Mouse (Mus musculus): ENCODE results near the gene Pstk. TPM values are rescaled to one million over a fixed set of nuclear protein-coding genes. Genes with fewer than 3 reads are reported as not detected.
"Not testable (repeated sequence)": the region's sequence is repeated elsewhere in the genome, so short reads cannot be mapped to it uniquely, and the experiment has no call there.

The Pstk gene
- polyA plus RNA-seq, 1 experiment, result 36.7 TPM

- no peak for TF ChIP-seq POLR2A (IDR thresholded peaks at IDR 0.05; ENCODE audit: borderline replicate concordance, extremely low read depth, insufficient read depth, insufficient read length, poor library complexity, severe bottlenecking)
- no peak for TF ChIP-seq CTCF (IDR thresholded peaks at IDR 0.05; ENCODE audit: borderline replicate concordance, extremely low read depth, insufficient read depth, insufficient read length)
- DNase-seq (ENCODE audit: low read depth), result no peak
These were observed 6.8 kb upstream of the Pstk start for GRCm38 (mm10) chr7:131364131-131364530.

GRCm38 (mm10) chr7:131371470-131371860 is 524 bp downstream of the Pstk start:
- DNase-seq (ENCODE audit: low read depth), result no peak
- TF ChIP-seq POLR2A (IDR thresholded peaks at IDR 0.05; ENCODE audit: borderline replicate concordance, extremely low read depth, insufficient read depth, insufficient read length, poor library complexity, severe bottlenecking) (no peak), CTCF (IDR thresholded peaks at IDR 0.05; ENCODE audit: borderline replicate concordance, extremely low read depth, insufficient read depth, insufficient read length) (no peak)

- no peak for TF ChIP-seq POLR2A (IDR thresholded peaks at IDR 0.05; ENCODE audit: borderline replicate concordance, extremely low read depth, insufficient read depth, insufficient read length, poor library complexity, severe bottlenecking)
- no peak for TF ChIP-seq CTCF (IDR thresholded peaks at IDR 0.05; ENCODE audit: borderline replicate concordance, extremely low read depth, insufficient read depth, insufficient read length)
- peak; percentile 29 for DNase-seq (ENCODE audit: low read depth)
These were observed 1.1 kb downstream of the Pstk start for GRCm38 (mm10) chr7:131371880-131372651.

GRCm38 (mm10) chr7:131391761-131392160 is 20.8 kb downstream of the Pstk start:
- DNase-seq (ENCODE audit: low read depth), result not testable (repeated sequence)

GRCm38 (mm10) chr7:131409321-131409987 is 38.5 kb downstream of the Pstk start:
- DNase-seq (ENCODE audit: low read depth), result peak; percentile 53
- TF ChIP-seq POLR2A (IDR thresholded peaks at IDR 0.05; ENCODE audit: borderline replicate concordance, extremely low read depth, insufficient read depth, insufficient read length, poor library complexity, severe bottlenecking), result no peak
- TF ChIP-seq CTCF (IDR thresholded peaks at IDR 0.05; ENCODE audit: borderline replicate concordance, extremely low read depth, insufficient read depth, insufficient read length), result no peak

GRCm38 (mm10) chr7:131409988-131410385 is 39.0 kb downstream of the Pstk start:
- no peak for TF ChIP-seq CTCF (IDR thresholded peaks at IDR 0.05; ENCODE audit: borderline replicate concordance, extremely low read depth, insufficient read depth, insufficient read length)
- no peak for TF ChIP-seq POLR2A (IDR thresholded peaks at IDR 0.05; ENCODE audit: borderline replicate concordance, extremely low read depth, insufficient read depth, insufficient read length, poor library complexity, severe bottlenecking)
- no peak for DNase-seq (ENCODE audit: low read depth)

GRCm38 (mm10) chr7:131410416-131411058 is 39.6 kb downstream of the Pstk start, which contains the start of the genes Ikzf5 and Acadsb:
Gene Ikzf5, minus strand, starts transcription at chr7:131410521.
Gene Acadsb, plus strand, starts transcription at chr7:131410601.
- peak; percentile 99 for DNase-seq (ENCODE audit: low read depth)
- TF ChIP-seq POLR2A (IDR thresholded peaks at IDR 0.05; ENCODE audit: borderline replicate concordance, extremely low read depth, insufficient read depth, insufficient read length, poor library complexity, severe bottlenecking) (peak; percentile 54; the same call in 1 of the 2 replicates), CTCF (IDR thresholded peaks at IDR 0.05; ENCODE audit: borderline replicate concordance, extremely low read depth, insufficient read depth, insufficient read length) (no peak)

GRCm38 (mm10) chr7:131411221-131411940 is 40.4 kb downstream of the Pstk start:
- peak; percentile 8 for DNase-seq (ENCODE audit: low read depth)
- no peak for TF ChIP-seq CTCF (IDR thresholded peaks at IDR 0.05; ENCODE audit: borderline replicate concordance, extremely low read depth, insufficient read depth, insufficient read length)

GRCm38 (mm10) chr7:131411941-131412270 is 41.0 kb downstream of the Pstk start:
- no peak for TF ChIP-seq POLR2A (IDR thresholded peaks at IDR 0.05; ENCODE audit: borderline replicate concordance, extremely low read depth, insufficient read depth, insufficient read length, poor library complexity, severe bottlenecking)
- no peak for TF ChIP-seq CTCF (IDR thresholded peaks at IDR 0.05; ENCODE audit: borderline replicate concordance, extremely low read depth, insufficient read depth, insufficient read length)
- DNase-seq (ENCODE audit: low read depth), result no peak

GRCm38 (mm10) chr7:131416742-131417141 is 45.8 kb downstream of the Pstk start:
- not testable (repeated sequence) for DNase-seq (ENCODE audit: low read depth)

GRCm38 (mm10) chr7:131417605-131418004 is 46.7 kb downstream of the Pstk start:
- DNase-seq (ENCODE audit: low read depth), result no peak
- TF ChIP-seq CTCF (IDR thresholded peaks at IDR 0.05; ENCODE audit: borderline replicate concordance, extremely low read depth, insufficient read depth, insufficient read length) (no peak), POLR2A (IDR thresholded peaks at IDR 0.05; ENCODE audit: borderline replicate concordance, extremely low read depth, insufficient read depth, insufficient read length, poor library complexity, severe bottlenecking) (no peak)
